Mouse (Mus musculus): ENCODE measurements at regions not wholly inside any gene's neighbourhood (a gene's known extent, or its start where the extent isn't known, plus 50 kb on each side); places are given as distances from the start of the nearest gene placed in this dataset.

DNA sequence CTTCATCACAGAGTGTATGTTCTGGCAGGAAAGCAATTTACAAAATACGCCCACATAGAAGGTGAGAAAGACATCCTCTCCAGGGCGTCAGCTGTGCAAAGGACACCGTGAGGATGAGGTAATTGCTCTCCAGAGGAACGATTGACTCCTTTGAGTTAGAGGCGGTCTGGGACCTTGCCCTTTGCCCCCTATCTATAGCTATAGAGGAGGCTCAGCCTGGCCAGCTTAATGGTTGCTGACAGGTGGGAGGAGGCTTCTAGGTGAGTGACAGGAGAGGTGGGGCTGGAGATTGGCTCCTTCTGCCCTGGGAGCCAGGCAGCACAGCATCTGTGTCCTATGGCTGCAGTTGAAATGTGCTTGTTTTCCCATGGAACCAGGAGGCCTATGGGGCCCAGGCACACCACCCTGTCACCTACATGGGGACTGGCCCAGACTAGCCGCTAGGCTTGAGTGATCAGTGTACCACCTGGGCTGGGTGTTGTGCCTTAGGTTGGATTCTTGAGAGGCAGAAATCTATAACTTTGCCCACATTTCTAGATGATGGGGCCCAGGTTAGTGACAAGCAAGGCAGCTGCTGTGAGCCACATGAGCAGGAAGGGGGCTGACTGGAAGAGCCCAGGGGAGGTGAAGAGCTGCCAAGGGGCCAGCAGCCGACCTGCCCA lies 113.2 kb upstream of the Eef2kmt start:
- no peak for DNase-seq

DNA sequence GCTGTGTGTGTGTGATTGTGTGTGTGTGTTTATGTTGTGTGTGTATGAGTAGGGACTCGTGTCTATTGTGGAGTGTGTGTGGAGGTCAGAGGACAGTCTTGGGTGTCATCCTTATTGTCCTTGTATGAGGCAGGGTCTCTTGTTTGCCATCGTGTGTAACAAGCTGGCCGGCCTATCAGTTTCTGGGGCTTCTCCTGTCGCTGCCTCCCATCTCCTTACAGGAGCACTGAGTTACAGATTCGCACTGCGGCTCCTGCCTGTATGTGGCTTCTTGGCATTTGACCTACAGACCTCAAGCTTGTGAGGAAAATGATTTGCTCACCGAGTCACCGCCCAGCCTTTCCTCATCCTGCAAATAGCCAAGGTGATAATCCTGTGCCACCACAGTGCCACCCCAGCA lies 112.6 kb upstream of the Eef2kmt start:
- DNase-seq = no peak

DNA sequence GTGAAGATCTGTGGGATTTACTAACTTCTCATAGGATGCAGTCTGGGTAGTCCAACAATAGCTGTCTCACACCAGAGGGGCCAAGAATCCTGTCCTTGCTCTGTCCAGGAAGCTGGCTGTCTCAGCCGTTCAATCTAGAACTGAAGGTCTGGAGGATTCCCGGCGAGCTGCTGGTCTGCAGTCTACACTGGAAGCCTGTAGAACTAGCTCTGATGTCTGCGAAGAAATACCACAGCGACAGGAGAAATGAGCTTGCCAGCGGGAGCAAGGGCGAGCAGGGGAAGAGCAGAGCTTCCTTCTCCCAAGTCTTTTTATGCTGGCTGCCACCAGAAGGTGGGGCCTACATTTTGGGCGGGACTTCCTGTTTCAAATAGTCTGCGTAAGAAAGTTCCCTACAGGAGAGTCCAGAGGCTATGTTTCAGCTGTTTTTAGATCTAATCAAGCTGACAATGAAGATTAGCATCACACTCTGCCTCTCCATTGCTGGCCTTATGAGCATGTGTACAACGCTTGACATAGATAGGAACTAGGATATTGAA lies 111.9 kb upstream of the Eef2kmt start:
- DNase-seq = no peak

GRCm38 (mm10) chr16:5366021-5366420 lies 110.2 kb upstream of the Eef2kmt start:
- DNase-seq = no peak

DNA sequence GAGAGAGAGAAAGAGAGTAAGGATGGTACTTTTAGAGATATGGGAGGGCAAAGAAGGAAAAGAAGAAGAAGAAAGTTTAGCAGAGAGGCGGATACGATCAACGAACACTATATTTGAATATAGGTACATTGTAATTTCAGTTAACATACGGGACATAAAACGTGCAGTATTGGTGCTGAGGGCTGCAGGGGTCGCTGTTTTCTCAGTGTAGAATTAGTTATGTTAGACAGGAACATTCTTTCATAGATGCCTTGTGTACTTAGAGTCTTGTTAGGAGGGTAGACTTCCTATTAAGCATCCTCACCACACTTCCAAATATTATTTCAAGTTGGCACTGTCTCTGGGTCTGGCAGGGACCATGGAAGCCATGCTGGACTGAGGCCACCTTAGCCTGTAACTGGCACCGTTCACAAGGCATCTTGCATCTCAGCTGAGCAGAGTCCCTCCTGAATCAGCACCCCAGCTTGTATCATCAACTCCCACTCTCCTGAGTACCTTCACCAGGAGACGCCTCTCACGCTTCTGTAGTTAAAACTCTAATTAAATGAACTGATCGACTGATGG lies 107.3 kb upstream of the Eef2kmt start:
- no peak for DNase-seq

DNA sequence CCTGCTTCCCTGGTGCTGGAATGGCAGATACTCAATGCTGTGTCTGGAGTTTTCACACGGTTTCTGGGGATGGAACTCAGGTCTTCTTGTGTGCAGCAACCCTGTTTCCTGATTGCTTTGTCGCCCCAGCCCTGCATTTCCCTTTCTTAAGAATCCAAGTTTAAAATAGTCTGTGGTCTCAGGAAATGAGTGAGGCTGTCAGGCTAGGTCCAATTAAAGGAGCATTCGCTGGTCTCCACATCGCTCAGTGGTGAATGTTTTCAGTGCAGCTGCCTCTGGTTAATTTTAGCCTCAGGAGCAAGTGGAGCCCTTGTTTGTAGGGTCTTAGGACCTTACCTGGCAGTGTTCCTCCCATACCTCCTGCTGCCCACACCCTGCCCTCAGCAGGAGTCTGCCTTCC lies 103.4 kb upstream of the Eef2kmt start:
- DNase-seq = no peak

- no peak for DNase-seq
Measured at GRCm38 (mm10) chr16:5353881-5354280, 98.1 kb upstream of the Eef2kmt start.

GRCm38 (mm10) chr16:5351890-5352571 lies 96.2 kb upstream of the Eef2kmt start:
- DNase-seq = no peak

DNA sequence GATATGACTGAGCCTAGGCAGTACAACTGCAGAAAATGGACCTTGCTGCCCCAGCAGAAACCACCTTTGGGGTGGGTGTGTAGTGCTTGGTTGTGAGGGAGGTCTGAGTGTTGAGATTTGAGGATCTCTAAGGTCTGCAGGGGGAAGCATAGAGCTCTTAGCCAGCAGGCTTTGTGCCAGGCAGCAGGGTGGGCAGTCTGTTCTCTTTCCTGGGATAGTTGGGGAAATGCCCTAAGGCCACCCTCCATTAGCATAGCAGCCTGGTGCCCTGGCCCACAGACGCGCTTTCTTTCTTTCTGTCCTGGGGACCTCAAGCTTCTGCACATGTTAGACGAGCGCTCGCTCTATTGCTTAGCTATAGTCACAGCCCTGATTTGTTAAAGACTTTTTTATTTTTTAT lies 91.4 kb upstream of the Eef2kmt start:
- no peak for DNase-seq

DNA sequence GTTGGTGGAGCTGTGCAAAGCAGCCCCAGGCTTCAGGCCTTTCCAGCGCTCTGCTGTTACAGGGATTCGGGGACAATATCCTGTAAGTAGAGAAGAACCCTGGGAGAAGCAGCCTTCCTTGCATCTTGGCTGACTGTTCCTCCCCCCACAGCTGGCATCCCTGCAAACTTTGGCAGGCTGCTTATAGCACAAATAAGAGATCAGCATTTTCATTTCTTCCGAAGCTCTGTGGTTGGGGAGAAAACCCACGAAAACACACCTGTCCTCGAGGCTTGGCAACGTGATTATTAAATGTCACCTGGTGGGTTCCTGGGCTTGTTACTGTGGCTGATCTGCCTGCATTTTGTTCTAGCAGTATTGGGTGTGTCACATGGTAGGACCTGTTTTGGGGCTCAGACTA lies 86.5 kb upstream of the Eef2kmt start:
- no peak for DNase-seq

GRCm38 (mm10) chr16:5316271-5316670 lies 60.5 kb upstream of the Eef2kmt start:
- DNase-seq = no peak

GRCm38 (mm10) chr16:5313261-5313660 lies 57.5 kb upstream of the Eef2kmt start:
- no peak for DNase-seq

DNA sequence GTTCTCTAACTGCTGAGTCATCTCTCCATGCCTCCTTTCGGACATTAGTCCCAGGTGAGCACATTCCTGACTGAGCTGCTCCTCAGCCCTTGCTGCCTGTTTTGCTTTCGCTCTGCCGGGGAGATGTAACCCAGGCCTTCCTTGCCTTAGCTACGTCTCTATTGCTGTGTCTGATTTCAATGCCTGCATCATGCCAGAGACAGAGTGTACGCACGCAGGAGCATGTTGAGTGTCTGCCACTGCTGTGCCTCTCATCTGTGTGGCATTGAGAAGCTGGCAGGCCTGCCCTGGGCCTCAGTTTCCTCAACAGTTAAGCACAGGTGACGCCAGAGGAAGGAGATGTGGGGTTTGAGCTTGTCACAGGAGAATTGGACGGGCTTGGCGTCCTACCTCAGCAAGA lies 55.7 kb upstream of the Eef2kmt start:
- no peak for DNase-seq

DNA sequence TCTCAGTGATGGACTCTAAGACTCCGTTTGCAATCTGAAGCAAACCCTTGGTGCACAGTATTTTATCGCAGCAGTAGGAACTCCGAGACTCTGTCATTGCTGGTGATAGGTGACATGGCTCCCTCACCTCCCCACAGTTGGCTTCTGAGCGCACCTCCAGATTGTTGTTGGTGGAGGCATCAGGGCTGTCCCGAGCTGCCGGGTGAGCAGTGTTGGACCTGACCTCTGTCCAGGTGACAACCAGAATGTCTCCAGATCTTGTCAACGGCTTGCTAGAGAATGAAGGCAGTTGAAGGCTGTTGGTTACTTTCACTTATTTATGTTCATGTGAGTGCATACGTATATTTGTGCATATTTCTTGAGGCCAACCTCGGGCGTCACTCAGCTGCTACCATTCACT lies 55.0 kb upstream of the Eef2kmt start:
- no peak for DNase-seq

DNA sequence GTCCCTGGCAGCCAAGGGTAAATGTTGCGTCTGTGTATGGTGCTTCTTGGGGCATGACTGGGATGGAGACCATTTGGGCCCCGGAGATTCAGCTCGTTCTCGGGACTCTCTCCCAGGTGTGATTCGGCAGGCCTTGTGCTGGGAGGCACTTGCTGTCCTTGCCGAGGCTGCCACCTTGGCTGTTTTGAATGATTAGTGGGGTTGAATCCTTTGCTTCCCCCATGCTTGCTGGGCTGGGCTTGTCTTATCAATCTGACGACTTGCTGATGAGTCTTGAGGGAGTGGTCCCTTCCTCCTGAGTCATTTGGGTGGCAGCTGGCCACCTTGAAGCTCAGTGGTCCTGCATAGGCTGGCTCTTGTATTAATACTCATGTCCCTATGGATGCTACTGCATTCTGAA lies 52.0 kb upstream of the Eef2kmt start:
- DNase-seq = no peak

DNA sequence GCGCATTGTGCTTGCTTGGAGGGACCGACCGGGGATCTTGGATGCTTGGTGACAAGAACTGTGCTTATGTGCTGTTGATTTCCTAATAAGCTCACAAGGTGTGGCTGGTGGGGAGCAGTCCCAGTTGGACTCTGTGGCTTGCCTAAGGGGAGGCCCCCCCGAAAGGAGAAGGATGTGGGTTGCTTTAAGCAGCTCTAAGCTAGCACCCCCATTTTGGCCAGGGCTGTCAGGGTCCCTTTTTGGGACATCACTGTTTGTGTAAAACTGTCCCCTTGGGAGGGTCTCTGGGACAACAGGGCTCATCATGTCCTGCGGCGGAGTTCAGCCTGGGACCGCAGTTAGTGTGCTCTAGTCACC lies 51.4 kb upstream of the Eef2kmt start:
- DNase-seq = no peak

DNA sequence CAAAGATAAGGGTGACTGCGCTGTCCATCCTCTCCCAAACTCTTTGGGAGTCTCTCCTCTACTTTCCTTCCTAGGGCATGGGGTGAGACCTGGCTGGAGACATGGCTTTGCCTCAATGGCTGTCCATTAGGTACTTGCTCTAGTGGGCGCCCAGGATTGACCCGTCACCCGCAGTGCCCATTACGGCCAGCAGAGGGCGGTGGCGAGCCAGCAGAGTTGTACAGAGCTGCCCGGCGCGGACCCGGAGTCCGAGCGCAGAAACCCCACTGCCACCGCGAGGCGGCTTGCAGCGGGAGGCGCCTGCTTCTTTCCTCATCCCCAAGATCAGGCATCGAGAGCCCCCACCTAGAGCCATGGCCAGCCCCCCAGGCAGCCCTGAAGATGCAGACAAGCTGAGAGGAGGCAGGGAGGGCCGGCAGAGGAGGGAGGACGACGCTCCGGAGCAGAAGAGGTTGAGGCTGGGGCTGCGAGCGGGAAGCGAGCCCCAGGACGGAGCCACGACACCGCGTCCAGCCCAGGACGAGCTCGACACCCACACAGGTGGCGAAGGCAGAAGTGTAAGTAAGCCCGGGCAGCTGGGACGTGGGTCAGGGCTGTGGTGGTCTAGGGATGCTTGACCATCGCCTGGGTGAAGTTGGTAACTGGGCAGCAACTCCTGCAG lies 50.9 kb upstream of the Eef2kmt start:
- peak; percentile 86 for DNase-seq

Data from right cerebral cortex, postnatal 14 days (tissue).